Mouse (Mus musculus): Measurements from ENCODE around the gene Arg1.

Arg1 gene

DNA sequence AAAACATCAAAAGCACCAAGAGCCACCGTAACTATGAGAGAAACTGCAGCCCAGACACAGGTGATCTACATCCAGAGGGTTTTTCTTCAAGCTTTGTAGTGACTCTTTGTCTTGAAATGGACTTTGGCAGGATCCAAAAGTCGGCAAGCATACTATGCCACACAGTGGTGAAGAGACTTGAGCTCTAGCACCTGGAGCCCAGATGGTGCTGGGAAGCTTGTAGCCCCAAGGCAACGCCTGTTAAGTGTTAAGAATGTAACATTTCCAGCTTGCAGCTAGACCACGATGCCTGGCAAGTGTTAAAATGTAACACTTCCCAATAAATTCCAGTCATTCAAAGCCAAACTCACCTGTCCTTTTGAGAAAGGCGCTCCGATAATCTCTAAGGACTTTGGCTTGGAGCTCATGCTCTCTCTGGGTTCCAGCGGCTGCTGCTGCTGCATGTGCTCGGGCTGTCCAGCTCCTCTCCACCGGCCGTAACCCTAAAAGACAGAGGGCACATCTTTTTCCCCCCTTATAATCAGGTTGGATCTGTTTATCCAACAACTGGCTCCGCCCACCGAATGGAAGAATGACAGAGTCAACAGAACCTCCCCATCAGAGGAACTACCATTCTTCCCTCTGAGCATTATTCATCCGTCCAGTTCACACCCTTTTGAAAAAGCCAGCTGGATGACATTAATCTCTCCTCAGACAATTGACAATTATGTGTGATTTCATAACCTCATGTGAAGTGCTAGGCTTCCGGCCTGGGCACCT, at the start of gene Arg1:
Gene Arg1 (minus strand): TSS at position 523 of the 759 bp plus-strand sequence.
- in situ Hi-C loops (cut with MboI): no loop called here

DNA sequence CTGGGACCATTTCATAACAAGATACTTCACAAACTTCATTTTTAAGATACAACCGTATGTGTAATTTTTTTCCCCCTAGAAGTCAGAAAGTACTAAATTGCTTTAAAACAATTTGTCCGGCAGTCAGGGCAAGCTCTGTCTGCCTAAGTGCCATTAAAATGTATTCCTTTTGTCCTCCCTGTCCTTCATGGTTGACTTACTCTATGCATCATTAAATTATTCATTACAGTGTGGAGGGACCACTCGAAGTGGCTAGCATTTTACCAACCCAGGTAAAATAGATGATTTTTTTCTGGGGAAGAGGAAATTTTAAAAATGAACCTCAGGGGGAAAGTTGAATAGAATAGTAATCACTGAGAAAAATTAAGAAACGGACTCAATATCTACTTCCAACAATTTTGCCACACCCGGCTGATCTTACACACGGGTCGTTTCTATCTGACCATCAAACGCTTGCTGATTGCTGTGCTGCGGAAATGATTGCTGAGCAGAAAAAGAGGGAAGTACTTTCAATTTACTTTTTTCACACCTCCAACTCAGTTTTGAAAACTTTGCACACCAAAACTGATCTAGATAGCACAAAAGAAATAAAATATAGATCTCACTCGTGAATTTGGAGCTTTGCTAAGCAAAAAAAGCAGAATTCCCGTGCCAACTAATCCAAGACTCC, 46.7 kb upstream of the Arg1 start:
- in situ Hi-C loops (cut with MboI): loop anchor here (25.0 kb wide), 1 partner anchor 238 kb away; no protein-coding TSS in a partner anchor

DNA sequence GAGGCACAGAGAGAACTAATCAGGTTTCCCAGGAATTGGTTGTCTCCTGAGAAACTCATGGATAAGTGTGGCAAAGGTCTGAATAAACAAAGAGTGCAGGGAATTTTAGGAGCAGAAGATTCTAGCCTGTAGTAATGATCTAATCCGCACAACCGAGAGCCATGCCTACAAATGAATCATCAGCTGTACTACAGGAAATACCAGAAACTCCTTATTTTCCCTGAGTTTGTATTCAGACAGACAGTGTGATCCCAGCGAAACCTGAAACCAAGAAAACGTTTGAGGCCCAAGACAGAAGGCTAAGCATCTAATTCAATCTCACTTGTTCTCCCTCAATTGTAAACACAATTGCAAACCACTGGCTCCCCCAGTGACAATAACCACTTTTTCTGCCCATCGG, 46.1 kb upstream of the Arg1 start:
- in situ Hi-C loops (cut with MboI): loop anchor here (25.0 kb wide), 1 partner anchor 239 kb away; no protein-coding TSS in a partner anchor

DNA sequence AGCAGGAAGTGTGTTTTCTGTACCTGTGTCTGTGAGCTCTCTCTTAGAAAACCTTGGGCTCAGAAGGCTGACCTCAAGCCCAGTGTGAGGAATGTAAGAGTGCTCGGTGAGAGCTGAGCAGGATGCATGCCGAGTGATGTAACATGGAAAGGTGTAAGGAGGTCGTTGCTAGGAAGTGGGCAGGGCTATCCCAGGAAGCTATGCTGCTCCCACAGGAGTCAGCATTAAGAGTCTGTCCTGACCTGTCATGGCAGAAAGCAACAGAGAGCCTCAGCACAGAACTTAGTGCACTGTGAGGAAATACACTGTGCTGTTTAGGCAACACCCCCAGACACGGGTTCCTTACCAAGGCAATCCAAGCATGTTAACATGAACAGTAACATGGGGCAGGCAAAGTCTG, 45.6 kb upstream of the Arg1 start:
- in situ Hi-C loops (cut with MboI): loop anchor here (25.0 kb wide), 1 partner anchor 239 kb away; no protein-coding TSS in a partner anchor

DNA sequence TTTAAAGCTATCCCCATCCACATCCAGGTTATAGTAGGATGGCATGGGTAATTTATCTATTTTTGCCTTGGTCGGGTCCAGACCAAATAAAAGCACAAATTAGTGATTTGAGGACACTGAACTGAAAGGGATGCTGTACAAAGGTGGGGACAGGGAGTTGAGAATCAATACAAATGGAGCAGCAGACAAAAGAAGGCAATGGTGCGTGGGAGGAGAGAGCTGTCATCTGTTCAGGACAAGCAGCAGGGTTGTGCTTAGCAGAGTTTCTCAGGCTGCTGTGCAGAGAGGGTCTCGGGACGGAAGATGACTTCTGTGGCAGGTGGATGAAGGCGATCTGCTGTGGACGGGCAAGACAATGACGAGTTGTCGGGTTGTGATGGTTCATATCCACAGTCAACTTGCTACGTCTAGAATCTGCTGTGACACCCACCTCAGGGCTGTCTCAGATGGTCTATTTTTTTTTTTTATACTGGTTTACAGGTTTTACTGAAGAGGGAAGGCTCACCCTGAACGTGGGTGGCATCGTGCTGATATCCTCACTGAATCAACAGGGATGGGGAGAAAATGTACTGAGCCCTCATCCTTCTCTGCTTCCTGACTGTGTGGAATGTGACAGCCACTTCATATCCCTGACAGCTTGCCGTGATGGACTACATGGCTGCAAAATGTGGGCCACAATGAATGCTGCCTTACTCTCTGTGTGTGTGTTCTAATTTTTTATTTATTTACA, 38.7 kb upstream of the Arg1 start:
- in situ Hi-C loops (cut with MboI): loop anchor here (25.0 kb wide), 1 partner anchor 246 kb away; no protein-coding TSS in a partner anchor

DNA sequence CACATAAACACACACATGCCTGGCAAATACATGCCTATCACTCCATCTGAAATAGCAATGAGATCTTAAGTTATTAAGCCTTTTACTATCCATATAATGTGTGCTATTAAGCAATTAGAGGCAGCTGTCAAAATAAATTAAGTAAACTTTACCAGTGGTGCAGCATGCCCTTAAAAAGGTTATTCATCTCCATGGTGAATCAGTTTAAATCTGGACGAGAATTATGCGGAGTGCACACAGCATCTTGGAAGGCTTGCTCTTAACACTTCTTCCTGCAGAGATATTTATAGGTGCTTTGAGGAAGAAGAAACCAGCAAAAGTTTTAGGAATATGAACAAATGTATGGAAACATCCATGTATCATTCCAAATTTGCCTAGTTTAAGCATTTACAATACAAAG, 34.6 kb upstream of the Arg1 start:
- in situ Hi-C loops (cut with MboI): loop anchor here (25.0 kb wide), 1 partner anchor 250 kb away; no protein-coding TSS in a partner anchor

DNA sequence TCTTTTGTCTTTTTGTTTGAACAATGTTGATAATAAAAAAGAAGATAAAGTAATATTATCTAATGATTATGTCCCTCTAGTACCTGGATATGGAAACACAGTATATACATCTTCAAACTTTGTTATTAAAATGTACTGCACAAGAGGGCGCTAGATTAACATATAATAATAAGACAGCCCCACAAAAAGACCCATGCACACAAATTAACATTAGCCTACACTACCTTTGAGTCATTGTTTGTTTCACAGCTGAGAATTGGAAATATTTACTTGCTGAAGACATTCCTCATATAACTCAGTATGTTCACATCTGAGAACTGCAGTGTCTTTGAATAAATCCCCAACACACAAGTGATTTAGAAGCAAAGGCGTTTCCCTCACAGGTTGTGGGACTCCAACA, 33.8 kb upstream of the Arg1 start:
- in situ Hi-C loops (cut with MboI): loop anchor here (25.0 kb wide), 1 partner anchor 251 kb away; no protein-coding TSS in a partner anchor

DNA sequence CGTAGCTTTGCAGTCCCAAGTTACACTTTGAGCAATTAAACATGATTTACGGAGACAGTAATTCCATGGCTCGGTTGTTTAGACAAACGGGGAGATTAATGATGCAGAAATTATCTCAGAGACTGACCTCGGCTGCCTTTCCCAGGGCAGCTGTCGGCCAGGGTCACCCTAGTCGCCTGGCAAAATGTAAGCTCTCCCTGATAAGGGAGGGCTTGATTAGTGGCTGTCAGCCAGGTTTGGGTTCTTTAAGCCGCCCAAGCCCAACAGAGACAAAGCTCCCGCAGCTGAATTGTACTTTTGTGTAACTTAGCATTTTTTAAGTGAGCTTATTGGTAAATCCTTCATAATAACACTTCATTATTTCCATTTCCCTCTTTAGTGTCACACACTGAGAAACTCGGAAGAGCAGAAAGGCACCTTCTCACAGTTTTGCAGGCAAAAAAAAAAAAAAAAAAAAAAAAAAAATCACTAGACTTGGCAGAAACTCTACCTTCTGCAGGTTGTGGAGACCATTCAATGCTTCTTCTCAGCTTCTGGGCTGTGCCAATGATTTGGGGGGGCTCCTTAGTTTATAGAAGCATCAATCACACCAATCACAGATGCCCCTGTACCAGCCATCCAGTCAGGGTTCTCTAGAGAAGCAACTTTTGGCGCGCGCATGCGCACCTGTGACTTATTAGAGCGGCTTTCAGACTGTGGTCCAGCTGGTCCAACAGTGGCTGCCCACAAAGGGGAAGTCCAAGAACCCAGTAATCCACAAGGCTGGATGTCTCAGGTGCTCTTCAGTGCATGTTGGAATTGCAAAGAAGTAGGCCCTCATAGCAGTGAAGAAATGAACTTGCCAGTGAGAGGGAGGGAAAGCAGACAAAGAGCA, 32.0 kb upstream of the Arg1 start:
- in situ Hi-C loops (cut with MboI): loop anchor here (25.0 kb wide), 1 partner anchor 253 kb away; no protein-coding TSS in a partner anchor

DNA sequence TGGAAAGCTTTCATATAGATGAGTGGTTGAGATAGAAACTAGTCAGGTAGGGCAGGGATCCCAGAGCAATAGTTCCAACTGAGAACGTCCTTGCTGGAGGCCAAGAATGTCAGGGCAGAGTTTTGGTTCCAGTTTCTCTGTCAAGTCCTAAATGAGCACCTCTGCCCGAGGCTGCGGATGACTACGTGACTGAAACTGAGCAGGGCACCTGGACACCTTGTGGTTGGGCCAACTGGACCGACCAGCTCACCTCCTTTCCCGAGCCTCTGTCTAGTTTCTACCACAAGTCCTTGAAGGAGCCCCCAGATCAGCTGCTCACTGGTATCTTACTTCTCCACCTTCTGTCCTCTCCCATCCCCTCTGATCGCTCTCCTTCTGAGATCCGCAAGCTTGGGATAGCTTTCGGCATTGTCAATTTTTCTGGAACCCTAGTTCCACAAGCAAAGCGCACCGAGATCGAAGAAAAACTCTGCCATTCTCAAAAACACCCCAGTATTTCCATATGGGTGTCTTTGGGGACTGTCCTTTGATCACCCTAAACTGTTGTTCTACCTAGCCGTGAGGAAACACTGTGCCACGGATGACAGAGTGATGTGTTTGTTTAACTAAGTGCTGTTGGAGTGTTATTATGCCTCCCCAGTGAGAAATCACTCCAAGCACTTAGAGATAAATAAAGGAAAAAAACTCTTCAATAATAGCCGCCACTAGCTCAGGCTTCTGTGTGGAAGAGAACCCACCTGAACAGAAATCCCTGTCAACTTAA, 31.2 kb upstream of the Arg1 start:
- in situ Hi-C loops (cut with MboI): loop anchor here (25.0 kb wide), 1 partner anchor 254 kb away; no protein-coding TSS in a partner anchor

DNA sequence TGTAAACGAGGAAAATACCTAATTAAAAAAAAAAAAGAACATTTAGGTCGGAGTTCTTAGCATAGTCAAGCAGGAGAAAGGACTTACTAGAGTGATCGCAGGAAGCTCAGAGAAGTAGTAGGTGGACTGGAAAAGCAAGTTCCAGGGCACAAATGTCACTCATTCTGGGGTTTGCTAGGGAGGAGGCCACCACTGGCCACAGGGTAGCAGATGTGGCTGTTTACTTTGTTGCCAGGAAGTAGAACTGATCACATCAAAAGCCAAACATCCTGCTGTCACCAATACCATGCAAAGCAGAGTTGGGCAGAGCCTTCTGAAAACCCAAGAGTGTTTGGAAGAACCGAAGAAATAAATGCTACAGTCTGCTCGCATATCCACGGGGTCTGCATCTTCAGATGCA, 26.6 kb upstream of the Arg1 start:
- in situ Hi-C loops (cut with MboI): loop anchor here (25.0 kb wide), 1 partner anchor 258 kb away; no protein-coding TSS in a partner anchor

DNA sequence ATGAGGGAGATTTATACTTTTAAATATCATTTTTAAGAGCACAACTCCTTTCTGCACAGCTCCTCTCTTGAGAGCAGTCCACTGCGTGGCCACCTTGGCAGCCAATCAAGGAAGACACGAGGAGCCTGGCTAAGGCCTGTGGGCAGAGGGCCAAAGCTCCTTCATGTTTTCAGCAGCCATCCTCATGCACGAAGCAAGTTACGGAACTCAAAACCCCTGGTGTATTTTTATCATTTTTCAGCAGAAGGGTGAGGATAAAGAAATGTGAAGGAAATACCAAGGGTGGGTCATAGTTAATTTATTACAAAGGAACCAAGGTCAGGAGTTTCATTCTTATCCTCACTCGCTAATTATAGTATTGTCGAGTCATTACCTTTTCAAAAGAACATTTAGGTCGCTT, 25.3 kb upstream of the Arg1 start:
- in situ Hi-C loops (cut with MboI): loop anchor here (25.0 kb wide), 1 partner anchor 260 kb away; no protein-coding TSS in a partner anchor

DNA sequence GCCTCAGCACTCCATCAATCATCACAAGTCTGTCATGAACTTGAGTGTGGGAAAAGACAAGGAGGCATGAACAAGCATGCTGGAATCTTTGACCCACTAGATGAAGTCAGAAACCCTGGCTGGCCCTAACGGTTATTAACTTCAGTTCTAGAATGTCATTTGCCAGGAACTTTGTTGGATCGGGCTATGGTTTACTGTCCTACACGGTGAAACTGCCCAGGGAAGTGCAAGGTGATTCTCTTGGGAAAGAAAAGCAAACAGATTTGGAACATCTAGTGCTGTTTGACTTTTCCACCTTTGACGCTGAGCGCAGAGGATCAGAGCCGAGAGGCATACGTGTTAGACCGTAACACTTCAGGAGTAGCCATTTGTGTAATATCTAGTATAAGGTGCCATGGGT, 24.3 kb upstream of the Arg1 start:
- in situ Hi-C loops (cut with MboI): loop anchor here (25.0 kb wide), 1 partner anchor 261 kb away; no protein-coding TSS in a partner anchor

DNA sequence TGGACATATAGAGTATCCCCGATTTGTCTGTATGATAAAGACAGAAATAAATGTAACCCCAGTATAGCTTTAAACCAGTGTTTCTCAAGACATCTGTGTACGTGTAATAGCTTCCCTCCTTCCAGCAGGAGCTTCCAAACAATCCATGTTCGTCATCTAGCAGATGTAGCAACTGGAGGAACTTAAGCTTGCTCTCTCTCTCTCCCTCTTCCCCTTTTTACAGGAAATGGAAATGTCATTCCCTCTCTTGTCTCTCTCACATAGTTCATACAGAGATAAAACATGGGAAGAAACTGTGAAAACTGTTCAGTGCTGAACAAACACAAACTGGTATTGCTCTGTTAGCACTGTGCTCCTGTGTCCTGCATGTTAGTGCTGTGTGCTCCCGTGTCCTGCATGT, 22.9 kb upstream of the Arg1 start:
- in situ Hi-C loops (cut with MboI): loop anchor here (25.0 kb wide), 1 partner anchor 262 kb away; no protein-coding TSS in a partner anchor

DNA sequence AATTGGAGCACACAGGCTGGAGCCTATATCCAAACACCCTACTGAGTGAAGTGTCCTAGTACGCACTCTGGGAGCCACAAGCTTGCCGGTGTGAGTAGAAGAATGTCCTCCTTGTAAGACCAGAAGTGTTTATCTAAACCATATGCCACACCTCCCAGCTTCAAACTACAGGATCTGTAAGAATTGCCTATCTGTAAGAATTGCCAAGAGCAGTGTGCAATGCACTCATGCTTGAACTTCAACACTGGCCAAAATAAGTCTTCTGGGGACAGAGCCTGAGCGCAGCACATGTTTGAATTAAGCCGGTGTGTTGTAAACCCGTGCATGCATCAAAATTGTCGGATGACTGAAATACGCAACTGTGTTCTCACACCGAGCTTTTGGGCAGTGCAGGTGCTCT, 21.0 kb upstream of the Arg1 start:
- in situ Hi-C loops (cut with MboI): no loop called here

DNA sequence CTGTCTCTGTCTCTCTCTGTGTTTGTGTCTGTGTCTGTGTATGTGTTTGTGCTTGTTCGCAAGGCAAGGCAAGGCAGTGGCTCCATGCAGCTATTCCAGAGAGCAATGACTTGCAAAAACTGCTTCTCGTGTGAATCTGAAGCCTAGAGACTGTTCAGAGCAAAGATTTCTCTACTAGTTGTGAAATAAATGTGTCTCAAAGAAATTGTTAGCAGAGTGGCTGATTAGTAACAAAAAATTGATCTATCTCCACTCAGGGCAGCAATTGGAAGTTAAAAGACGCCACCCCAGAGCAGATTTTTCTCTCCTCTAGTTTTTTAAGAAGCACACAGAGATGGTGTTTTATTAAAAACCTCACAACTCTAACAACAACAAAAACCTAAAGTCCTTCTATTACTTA, 20.6 kb upstream of the Arg1 start:
- in situ Hi-C loops (cut with MboI): no loop called here

DNA sequence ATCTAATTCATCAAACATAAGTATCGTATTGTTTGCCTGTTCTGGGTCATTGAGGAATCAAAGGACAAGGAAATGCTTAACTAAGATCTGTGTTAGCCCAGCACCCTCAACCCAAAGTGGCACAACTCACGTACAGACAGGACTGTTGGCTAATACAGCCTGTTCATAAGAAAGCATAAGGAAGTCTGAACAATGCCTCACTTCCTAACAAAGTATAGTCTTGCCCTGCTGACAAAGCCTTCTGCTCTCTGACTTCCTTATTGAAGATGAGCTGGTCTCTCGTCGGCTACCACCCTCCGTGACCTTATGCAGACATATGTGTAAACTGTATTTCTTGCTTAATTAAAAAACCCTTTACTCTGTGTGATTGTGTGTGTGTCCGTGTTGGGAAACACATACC, 2.9 kb upstream of the Arg1 start:
- in situ Hi-C loops (cut with MboI): no loop called here

DNA sequence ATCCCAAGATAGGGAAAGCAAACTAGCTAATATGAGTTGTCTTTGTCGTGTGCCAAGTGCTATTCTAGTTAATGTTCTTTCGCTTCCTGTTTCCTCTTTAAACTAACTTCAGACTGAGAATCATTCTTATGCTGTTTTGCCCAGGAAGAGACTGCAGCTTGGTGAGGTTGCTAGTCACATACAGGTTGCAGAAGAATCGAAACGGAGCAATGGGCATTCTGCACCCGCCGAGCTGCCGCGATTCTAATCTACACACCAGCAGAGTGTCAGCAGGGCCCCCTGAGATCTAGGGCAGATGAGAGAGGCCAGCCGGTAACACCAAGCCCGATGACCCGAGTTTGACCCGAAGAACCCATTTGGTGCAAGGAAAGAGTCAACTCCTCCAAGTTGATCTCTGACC, 788 bp upstream of the Arg1 start:
- in situ Hi-C loops (cut with MboI): no loop called here

DNA sequence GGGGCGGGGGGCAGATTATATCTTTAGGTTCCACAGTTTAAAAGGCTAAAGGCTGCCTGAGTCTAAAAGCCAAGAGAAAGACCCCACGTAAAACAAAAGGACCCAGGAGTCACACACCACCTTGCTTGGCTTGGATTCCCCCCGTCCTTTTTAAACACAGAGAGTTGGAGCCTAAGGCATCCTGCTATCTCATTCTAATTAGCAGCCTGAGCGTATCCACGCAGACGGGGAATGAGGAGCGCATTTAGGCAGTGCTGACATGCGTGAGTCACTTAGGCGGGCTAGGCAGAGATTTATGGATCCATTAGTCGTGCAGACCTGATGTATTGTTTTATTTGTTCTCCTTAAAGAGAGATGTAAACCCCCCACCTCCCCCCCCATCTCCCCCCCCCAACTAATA, 904 bp downstream of the Arg1 start:
- in situ Hi-C loops (cut with MboI): no loop called here

DNA sequence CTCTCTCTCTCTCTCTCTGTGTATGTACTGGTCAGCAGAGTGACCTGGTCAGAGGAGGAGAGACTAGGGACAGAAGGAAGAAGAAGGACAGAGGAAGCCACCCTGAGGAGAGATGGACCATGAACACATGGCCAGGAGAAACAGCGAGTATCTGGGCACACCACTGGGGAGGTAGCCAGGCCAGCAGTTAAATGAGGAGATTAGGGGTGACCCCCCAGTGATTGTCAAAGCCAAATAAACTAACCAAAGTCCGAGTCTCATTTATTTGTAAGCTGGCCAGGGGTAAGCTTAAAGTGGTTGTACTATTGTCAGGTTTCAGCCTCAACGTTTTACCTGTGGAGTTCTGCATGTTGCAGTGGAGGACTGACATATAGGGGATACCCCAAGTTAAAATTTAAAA, 3.0 kb downstream of the Arg1 start:
- in situ Hi-C loops (cut with MboI): no loop called here

DNA sequence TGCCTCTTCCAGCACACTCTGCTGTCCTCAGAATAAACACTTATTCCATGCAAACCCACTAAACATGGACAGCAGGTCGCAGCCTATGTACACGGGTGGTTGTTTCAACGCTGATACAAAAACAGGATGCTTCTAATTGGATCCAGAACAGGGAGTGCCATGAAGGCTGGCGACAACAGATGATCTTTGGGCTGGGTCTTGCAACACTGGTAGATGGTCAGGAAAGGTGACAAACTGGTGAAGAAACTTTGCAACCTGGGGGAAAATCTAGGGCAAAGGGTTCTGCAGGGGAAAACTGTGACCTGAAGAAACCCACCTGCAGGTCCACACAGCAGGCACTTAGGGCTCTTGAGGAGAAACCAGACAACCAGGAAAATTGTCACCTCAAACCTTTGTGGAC, 4.3 kb downstream of the Arg1 start:
- in situ Hi-C loops (cut with MboI): no loop called here

Data from mature B cell (primary cell).